Mouse (Mus musculus) lung, embryonic 14.5 days (tissue): ENCODE measurements around the gene Ltbp2. TPM values are rescaled to one million over a fixed set of nuclear protein-coding genes. Genes with fewer than 3 reads are reported as not detected.

Experiments used
- ATAC-seq: fragments of 200-750 bp; cut with Nextera tagmentation; 2 replicates; pipeline ENCODE4 v1.8.0; 2017; ENCODE audit warnings: mild to moderate bottlenecking, moderate TSS enrichment, moderate library complexity; ENCODE audit not compliant: insufficient read depth
- DNase-seq: peaks from one replicate; pipeline ENCODE4 v3.0.0-alpha.2; 2015
- H3K27ac ChIP-seq: fragments of 300-500 bp; sonication (generic); 2 replicates; pipeline ENCODE4 v1.5.1; 2014; ENCODE audit warnings: low read depth, mild to moderate bottlenecking, moderate library complexity
- H3K27me3 ChIP-seq: fragments of 300-500 bp; sonication (generic); 2 replicates; pipeline ENCODE4 v1.6.1; 2014; ENCODE audit warnings: low read length, control low read depth; ENCODE audit not compliant: insufficient read depth
- H3K36me3 ChIP-seq: fragments of 300-500 bp; sonication (generic); 2 replicates; pipeline ENCODE4 v1.6.1; 2014; ENCODE audit warnings: control low read depth; ENCODE audit not compliant: insufficient read depth
- H3K4me1 ChIP-seq: fragments of 300-500 bp; sonication (generic); 2 replicates; pipeline ENCODE4 v1.6.1; 2014; ENCODE audit warnings: antibody characterized with exemption, control low read depth; ENCODE audit not compliant: insufficient read depth
- H3K4me2 ChIP-seq: fragments of 300-500 bp; sonication (generic); 2 replicates; pipeline ENCODE4 v1.6.1; 2014; ENCODE audit warnings: mild to moderate bottlenecking
- H3K4me3 ChIP-seq: fragments of 300-500 bp; sonication (generic); 2 replicates; pipeline ENCODE4 v1.5.1; 2014; ENCODE audit warnings: low read depth, low read length
- H3K9ac ChIP-seq: fragments of 300-500 bp; sonication (generic); 2 replicates; pipeline ENCODE4 v1.6.1; 2014
- H3K9me3 ChIP-seq: fragments of 300-500 bp; sonication (generic); 2 replicates; pipeline ENCODE4 v1.6.1; 2016; ENCODE audit warnings: low read depth, low read length, control low read depth
- CTCF ChIP-seq: IDR thresholded peaks from 2 replicates; pipeline ENCODE4 v1.5.1; 2016; ENCODE audit warnings: antibody characterized with exemption, low read depth
- WGBS: fragments of 180-500 bp; shearing (Covaris S2); extraction: QIAGEN DNeasy Blood & Tissue Kit; methylation state at CpG from one replicate; pipeline ENCODE4 v1.1.7; 2014; 5-methylcytosine and 5-hydroxymethylcytosine counted together
- polyA plus RNA-seq: library from polyadenylated mRNA; unstranded; fragments of >200 nt; fragmentation: Nextera tagmentation; extraction: Ambion mirVana; gene quantifications from 2 replicates; pipeline ENCODE4 v1.2.1, GENCODE M21; 2014

Gene Ltbp2
- polyA plus RNA-seq, 1 experiment from 2014 or later: 6.8 TPM

DNA sequence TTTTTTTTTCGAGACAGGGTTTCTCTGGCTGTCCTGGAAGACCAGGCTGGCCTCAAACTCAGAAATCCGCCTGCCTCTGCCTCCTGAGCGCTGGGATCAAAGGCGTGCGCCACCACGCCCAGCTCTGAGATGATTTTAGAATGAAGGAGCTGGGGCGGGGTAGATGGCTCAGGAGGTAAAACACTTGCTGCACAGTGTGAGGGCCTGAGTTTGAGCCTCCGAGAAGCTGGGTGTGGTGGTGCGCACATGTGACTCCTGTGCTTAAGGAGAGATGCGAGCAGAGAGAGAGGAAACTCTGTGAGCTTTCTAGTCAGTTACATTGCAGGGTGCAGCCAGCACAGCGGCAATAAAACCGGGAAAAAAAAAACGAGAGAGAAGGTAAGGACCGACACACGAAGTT lies 110.8 kb downstream of the Ltbp2 start:
- H3K4me1 ChIP-seq: peaks cover 6% of the 10 kb centered on the region; the same call in 1 of the 2 replicates
- H3K9ac ChIP-seq: no peak overlapping the region
- TF ChIP-seq CTCF: no peak
- 88% methylated on average over 15 of the region's 15 CpGs for WGBS
- no peak overlapping the region for H3K27ac ChIP-seq
- peaks cover 67% of the 10 kb centered on the region for H3K36me3 ChIP-seq
- H3K4me2 ChIP-seq: no peak overlapping the region
- no peak overlapping the region for H3K4me3 ChIP-seq
- ATAC-seq: no peak
- DNase-seq: no peak
- no peaks in the 10 kb centered on the region for H3K27me3 ChIP-seq
- no peaks in the 10 kb centered on the region for H3K9me3 ChIP-seq

DNA sequence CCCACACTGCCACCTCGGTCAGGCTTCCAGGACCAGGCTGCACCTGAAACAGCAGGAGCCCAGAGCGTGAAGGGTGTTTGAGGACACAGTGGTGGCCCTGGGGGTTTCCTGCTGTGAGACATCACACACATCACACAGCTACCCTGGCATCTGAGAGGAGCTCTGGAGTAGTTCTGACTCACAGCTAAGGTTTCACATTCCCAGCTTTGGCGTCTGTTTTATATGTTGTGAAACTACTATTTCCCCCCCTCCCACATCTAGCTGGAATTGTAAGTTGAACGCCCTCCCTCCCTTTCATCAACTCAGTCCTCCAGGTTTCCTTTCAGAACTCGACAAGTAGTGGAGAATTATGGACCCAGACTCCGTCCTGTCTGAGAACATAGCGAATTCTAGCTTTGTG lies 111.6 kb downstream of the Ltbp2 start:
- Histone ChIP-seq H3K36me3 (peaks cover 69% of the 10 kb centered on the region), H3K9me3 (no peaks in the 10 kb centered on the region), H3K4me2 (no peak overlapping the region), H3K4me1 (peaks cover 3% of the 10 kb centered on the region; the same call in 1 of the 2 replicates), H3K4me3 (no peak overlapping the region), H3K27ac (no peak overlapping the region), H3K9ac (no peak overlapping the region), H3K27me3 (no peaks in the 10 kb centered on the region)
- 84% methylated on average over 7 of the region's 7 CpGs for WGBS
- no peak for DNase-seq
- no peak for TF ChIP-seq CTCF
- ATAC-seq: no peak

DNA sequence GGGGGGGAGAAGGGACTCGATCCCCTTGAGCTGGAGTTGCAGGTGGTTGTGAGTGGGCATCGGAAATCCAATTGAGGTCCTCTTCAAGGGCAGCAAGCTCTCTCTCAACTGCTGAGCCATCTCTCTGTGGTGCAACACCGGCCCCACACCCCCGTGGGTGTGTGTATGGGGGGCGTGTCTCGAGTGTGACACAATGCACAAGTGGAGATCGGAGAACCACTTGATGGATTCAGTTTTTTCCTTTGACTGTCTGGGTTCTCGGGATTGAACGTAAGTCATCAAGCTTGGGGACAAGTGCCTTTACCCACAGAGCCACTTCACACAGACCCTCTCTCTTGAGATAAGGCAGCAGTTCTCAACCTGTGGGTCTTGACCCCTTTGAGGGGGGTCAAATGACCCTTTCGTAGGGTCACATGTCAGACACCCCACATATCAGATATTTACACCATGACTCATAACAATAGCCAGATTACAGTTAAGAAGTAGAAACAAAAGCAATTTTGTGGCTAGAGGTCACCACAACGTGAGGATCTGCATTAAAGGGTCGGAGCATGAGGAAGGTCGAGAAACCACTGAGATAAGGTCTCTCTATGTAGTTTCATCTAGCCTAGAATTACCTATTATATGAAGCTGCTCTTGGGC lies 112.6 kb downstream of the Ltbp2 start:
- 75% methylated on average over 13 of the region's 13 CpGs for WGBS
- DNase-seq (no peak), ATAC-seq (no peak)
- H3K9me3 ChIP-seq: no peaks in the 10 kb centered on the region
- TF ChIP-seq CTCF: no peak
- H3K36me3 ChIP-seq: peaks cover 68% of the 10 kb centered on the region
- H3K27ac ChIP-seq: no peak overlapping the region
- no peaks in the 10 kb centered on the region for H3K27me3 ChIP-seq
- H3K4me1 ChIP-seq: peaks cover 3% of the 10 kb centered on the region; the same call in 1 of the 2 replicates
- H3K4me3 ChIP-seq: no peak overlapping the region
- no peak overlapping the region for H3K9ac ChIP-seq
- no peak overlapping the region for H3K4me2 ChIP-seq

DNA sequence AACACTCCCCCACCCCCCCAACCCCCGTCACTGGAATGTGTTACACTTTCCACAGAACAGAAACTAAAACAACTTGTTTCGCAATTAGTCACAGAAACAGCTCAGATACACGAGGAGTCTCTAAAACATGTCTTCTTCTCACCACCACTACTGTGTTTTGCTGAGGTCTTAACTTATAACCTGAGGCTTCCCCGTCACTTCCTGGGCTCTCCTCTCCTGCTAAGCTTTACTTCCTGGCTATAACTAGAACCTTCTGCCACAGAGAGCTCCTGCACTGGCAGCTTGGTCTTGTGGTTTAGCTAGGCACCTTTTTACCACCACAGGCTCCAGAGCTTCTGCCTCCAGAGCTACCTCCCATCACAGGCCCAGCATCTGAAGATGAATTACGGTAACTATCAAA lies 113.8 kb downstream of the Ltbp2 start:
- DNase-seq: no peak
- TF ChIP-seq CTCF: no peak
- no peaks in the 10 kb centered on the region; the same call in 1 of the 2 replicates for H3K4me1 ChIP-seq
- no peak overlapping the region for H3K4me2 ChIP-seq
- no peaks in the 10 kb centered on the region for H3K27me3 ChIP-seq
- peaks cover 73% of the 10 kb centered on the region for H3K36me3 ChIP-seq
- H3K9me3 ChIP-seq: no peaks in the 10 kb centered on the region
- 76% methylated on average over 5 of the region's 5 CpGs for WGBS
- no peak for ATAC-seq
- no peak overlapping the region for H3K9ac ChIP-seq
- no peak overlapping the region for H3K4me3 ChIP-seq
- no peak overlapping the region for H3K27ac ChIP-seq

DNA sequence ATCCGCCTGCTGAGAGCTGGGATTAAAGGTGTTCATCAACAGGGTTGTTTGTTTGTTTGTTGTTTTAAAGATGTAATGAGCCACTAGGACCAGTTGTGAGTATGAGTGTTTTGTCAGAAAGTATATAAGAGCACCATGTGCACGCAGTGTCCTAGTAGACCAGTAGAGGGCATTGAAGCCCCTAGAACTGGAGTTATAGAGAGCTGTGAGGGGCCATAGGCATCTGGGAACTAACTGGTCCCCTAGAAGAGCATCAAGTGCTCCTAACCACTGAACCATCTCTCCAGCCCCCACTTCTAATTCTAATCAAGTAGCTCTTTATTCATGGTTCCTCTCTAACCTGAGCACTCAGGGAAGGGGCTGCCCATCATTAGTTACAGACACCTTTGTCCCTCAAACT lies 117.3 kb downstream of the Ltbp2 start:
- Histone ChIP-seq H3K36me3 (peaks cover 81% of the 10 kb centered on the region), H3K27me3 (no peaks in the 10 kb centered on the region), H3K4me3 (no peak overlapping the region), H3K9me3 (no peaks in the 10 kb centered on the region), H3K4me1 (no peaks in the 10 kb centered on the region), H3K4me2 (no peak overlapping the region), H3K9ac (no peak overlapping the region), H3K27ac (no peak overlapping the region)
- peak; percentile 76 for DNase-seq
- peak; percentile 64 for TF ChIP-seq CTCF
- no peak for ATAC-seq
- WGBS: 78% methylated on average over 2 of the region's 2 CpGs

DNA sequence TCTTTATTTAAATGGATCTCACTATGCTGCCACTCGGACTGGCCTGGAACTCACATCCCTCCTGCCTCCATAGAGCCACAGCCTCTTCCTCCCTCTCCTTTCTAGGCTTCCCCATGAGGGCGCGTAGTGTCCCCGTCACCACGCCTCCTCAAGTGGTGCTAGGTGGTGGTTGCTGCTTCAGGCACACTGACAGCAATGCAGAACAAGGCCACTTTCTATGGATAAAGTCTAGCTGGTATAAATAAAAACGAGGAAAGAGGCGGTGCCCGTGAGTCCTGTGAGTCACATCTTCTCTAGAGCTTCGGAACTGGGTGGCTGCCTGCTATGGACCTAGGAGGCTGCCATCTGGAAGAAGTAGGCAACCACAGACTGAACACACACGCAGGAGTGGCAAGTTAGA lies 120.3 kb downstream of the Ltbp2 start:
- WGBS: 88% methylated on average over 10 of the region's 10 CpGs
- Histone ChIP-seq H3K27ac (no peak overlapping the region), H3K9me3 (no peaks in the 10 kb centered on the region), H3K4me3 (no peak overlapping the region), H3K9ac (no peak overlapping the region), H3K4me2 (no peak overlapping the region), H3K4me1 (no peaks in the 10 kb centered on the region), H3K27me3 (no peaks in the 10 kb centered on the region), H3K36me3 (peaks cover 59% of the 10 kb centered on the region)
- TF ChIP-seq CTCF: no peak
- no peak for DNase-seq
- ATAC-seq: no peak

DNA sequence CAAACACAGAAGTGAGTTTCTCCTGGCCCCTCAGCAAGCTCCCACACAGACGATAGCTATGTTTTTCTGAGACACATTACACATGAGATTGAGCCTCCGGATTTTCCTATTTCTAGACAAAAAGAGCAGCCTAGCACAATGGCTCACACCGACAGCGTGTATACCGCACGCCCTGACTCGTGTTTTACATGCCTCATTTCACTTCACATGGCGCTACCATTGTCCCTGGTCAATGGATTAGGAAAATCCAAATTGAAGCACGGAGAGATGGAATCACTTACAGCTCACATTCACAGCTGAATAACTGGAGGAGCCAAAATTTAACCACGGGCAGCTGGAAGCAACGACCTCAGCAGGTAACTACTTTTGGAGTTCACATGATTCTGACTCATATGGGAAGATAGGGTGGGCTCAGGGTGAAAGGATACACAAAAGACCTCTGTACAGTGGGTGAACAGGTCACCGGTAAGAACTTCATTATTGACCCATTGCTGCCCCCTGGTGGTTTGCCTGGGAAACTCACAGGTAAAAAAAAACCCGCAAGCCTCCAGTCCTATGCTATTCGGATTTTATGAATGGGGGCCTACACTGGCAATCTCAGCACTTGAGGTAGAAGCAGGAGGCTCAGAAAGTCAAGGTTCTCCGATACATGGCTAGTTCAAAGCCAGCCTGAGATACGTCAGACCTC lies 121.2 kb downstream of the Ltbp2 start:
- no peaks in the 10 kb centered on the region for H3K9me3 ChIP-seq
- TF ChIP-seq CTCF: peak; percentile 73
- WGBS: 67% methylated on average over 16 of the region's 16 CpGs
- no peak overlapping the region for H3K9ac ChIP-seq
- H3K27me3 ChIP-seq: no peaks in the 10 kb centered on the region
- no peak overlapping the region for H3K27ac ChIP-seq
- DNase-seq (peak; percentile 77), ATAC-seq (no peak)
- no peak overlapping the region for H3K4me3 ChIP-seq
- no peak overlapping the region for H3K4me2 ChIP-seq
- peaks cover 51% of the 10 kb centered on the region for H3K36me3 ChIP-seq
- no peaks in the 10 kb centered on the region for H3K4me1 ChIP-seq
